Mouse (Mus musculus): ENCODE measurements around the gene Epo.

DNA sequence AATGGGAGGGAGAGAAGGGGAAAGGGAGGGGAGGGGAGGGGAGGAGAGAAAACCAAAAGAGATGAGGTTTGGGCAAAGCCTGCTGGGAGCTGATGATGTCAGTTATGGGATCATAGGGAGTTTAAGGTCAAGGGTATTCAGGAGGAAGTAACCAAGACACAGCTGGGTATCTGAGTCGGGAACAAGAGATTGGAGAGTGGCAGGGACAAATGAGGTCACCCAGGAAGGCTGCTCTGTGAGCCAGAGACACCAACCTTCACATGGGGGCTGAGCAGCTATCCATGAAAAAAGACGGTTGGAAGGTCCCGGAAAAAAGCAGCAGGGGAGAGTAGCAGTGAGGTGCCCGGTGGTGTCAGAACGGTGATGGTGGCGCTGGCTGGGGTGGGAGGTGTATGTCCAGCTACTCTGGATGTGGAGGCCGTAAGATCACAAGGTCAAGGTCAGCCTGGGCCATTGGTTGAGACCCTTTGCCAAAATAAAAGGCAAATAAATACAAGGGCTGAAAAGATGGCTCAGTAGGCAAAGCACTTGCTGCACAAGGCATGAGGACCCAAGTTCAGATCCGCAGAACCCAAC is 35.3 kb upstream of the Epo start:
- TF ChIP-seq POLR2A (IDR thresholded peaks at IDR 0.05; ENCODE audit: control insufficient read depth, low read depth, low read length) (no peak), CTCF (IDR thresholded peaks at IDR 0.05; ENCODE audit: control insufficient read depth, insufficient read depth, insufficient replicate concordance, low read depth, low read length) (no peak)
